Mouse (Mus musculus): ENCODE measurements at regions not wholly inside any gene's neighbourhood (a gene's known extent, or its start where the extent isn't known, plus 50 kb on each side); places are given as distances from the start of the nearest gene placed in this dataset.

DNA sequence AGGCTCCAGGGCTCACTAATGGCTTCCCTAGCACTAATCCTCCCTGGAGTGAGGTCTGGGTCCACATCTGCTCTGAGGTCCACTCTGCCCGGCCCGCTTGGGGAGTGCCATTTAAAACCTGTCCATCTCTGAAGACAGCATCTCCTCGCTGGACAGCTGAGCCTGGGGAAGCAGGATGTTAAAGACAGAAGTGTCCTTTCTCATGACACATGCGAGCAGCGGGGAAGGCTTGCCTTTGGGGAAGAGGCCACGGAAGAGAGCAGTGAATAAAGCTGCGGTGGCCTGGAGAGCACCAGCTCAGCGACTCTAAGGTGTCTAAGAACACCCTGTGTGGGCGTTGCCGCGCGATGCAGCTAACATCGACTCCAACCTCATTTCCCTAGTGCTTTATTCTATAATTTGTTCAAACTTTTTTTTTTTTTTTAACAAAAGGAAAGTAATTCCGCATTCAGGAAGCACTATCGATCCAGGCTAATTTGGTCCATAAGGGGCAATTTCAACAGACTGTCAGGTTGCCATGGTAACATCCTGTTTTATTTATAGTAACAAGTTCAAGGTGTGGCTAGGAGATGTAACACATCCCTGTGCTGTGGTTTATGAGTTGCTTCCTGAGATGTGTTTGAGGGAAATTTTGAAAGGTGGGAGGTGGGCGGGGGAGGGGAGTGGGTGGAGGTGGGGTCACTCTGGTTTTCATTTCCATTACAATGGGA, 120.0 kb downstream of the Cartpt start:
- TF ChIP-seq CTCF (IDR thresholded peaks at IDR 0.05; ENCODE audit: low read depth) (no peak), EP300 (IDR thresholded peaks at IDR 0.05; ENCODE audit: low read depth) (no peak)
